Mouse (Mus musculus): Measurements from ENCODE around the gene Ppil4. TPM values are rescaled to one million over a fixed set of nuclear protein-coding genes. Genes with fewer than 3 reads are reported as not detected.

The Ppil4 gene
- total RNA-seq, 1 experiment from 2014 or later: 25.2 TPM

GRCm38 (mm10) chr10:7861937-7862657 is 69.4 kb downstream of the Ppil4 start:
- DNase-seq: no peak

- no peak for DNase-seq
Observed at GRCm38 (mm10) chr10:7863411-7863810, 70.7 kb downstream of the Ppil4 start.

GRCm38 (mm10) chr10:7864184-7864583 is 71.5 kb downstream of the Ppil4 start:
- no peak for DNase-seq

GRCm38 (mm10) chr10:7864806-7865205 is 72.1 kb downstream of the Ppil4 start:
- no peak for DNase-seq

GRCm38 (mm10) chr10:7866762-7867665 is 74.3 kb downstream of the Ppil4 start:
- peak; percentile 58 for DNase-seq

- no peak for DNase-seq
Observed at GRCm38 (mm10) chr10:7867666-7868030, 75.0 kb downstream of the Ppil4 start.

GRCm38 (mm10) chr10:7869746-7870145 is 77.1 kb downstream of the Ppil4 start:
- no peak for DNase-seq

GRCm38 (mm10) chr10:7870571-7871315 is 78.1 kb downstream of the Ppil4 start:
- no peak for DNase-seq

- no peak for DNase-seq
Observed at GRCm38 (mm10) chr10:7871381-7872020, 78.8 kb downstream of the Ppil4 start.

Small RNAs within 50 kb of the gene (microRNA-seq; reads per million reads assigned to microRNA genes)
- 0 to 1.1 reads per million in 2 experiments for gene Mir5104

Other genes with a start within 250 kb of the Ppil4 start
- gene Lrp11, start 203.1 kb upstream of the Ppil4 start, total RNA-seq (2021): 16.6 and 19.9 TPM in 2 replicates
- gene Nup43, start 125.4 kb upstream of the Ppil4 start, total RNA-seq (2021): 12.0 and 14.8 TPM in 2 replicates
- 66.2 and 75.9 TPM in 2 replicates for gene Pcmt1, start 111.8 kb upstream of the Ppil4 start, total RNA-seq (2021)
- 57.5 and 59.5 TPM in 2 replicates for gene Lats1, start 111.7 kb upstream of the Ppil4 start, total RNA-seq (2021)
- 35.2 and 36.7 TPM in 2 replicates for gene Katna1, start 66.9 kb upstream of the Ppil4 start, total RNA-seq (2021)
- gene Ginm1, start 67 bp upstream of the Ppil4 start, total RNA-seq (2021): 278 and 285 TPM in 2 replicates
- gene Zc3h12d, start 39.6 kb downstream of the Ppil4 start, total RNA-seq (2021): 0.18 and 0.24 TPM in 2 replicates
- gene Tab2, start 163.3 kb downstream of the Ppil4 start, total RNA-seq (2021): 56.6 and 60.7 TPM in 2 replicates

Measured in adrenal gland, postnatal 25 days (tissue).